Mouse (Mus musculus) neural tube, embryonic 14.5 days (tissue): ENCODE measurements around the gene H2-Ke6. TPM values are rescaled to one million over a fixed set of nuclear protein-coding genes. Genes with fewer than 3 reads are reported as not detected.
A peak's percentile ranks its signal among the peaks of the same experiment; 100 is the strongest.

Experiments
- ATAC-seq: fragments of 200-750 bp; cut with Nextera tagmentation; 2 replicates; pipeline ENCODE4 v1.8.0; 2017; ENCODE audit warnings: low read depth, mild to moderate bottlenecking, moderate TSS enrichment, moderate library complexity
- H3K27ac ChIP-seq: fragments of 300-500 bp; sonication (generic); 2 replicates; pipeline ENCODE4 v1.5.1; 2014; ENCODE audit warnings: low read depth, mild to moderate bottlenecking, control low read depth, low read length, moderate library complexity, mixed read lengths
- H3K27me3 ChIP-seq: fragments of 300-500 bp; sonication (generic); 2 replicates; pipeline ENCODE4 v1.6.1; 2014; ENCODE audit warnings: low read length; ENCODE audit not compliant: control insufficient read depth, insufficient read depth
- H3K36me3 ChIP-seq: fragments of 300-500 bp; sonication (generic); 2 replicates; pipeline ENCODE4 v1.6.1; 2014; ENCODE audit warnings: low read length, mixed read lengths; ENCODE audit not compliant: control insufficient read depth, insufficient read depth
- H3K4me1 ChIP-seq: fragments of 300-500 bp; sonication (generic); 2 replicates; pipeline ENCODE4 v1.6.1; 2014; ENCODE audit warnings: low read length; ENCODE audit not compliant: control insufficient read depth, insufficient read depth
- H3K4me2 ChIP-seq: fragments of 300-500 bp; sonication (generic); 2 replicates; pipeline ENCODE4 v1.6.1; 2014; ENCODE audit warnings: mild to moderate bottlenecking, low read depth, low read length, control low read depth
- H3K4me3 ChIP-seq: fragments of 300-500 bp; sonication (generic); 2 replicates; pipeline ENCODE4 v1.5.1; 2014; ENCODE audit warnings: low read depth, low read length, control low read depth, mixed read lengths
- H3K9ac ChIP-seq: fragments of 300-500 bp; sonication (generic); replicated peaks from 2 replicates; pipeline ENCODE4 v1.6.1; 2014; ENCODE audit warnings: low read depth, mild to moderate bottlenecking, control low read depth, low read length, mixed read lengths
- H3K9me3 ChIP-seq: fragments of 300-500 bp; sonication (generic); 2 replicates; pipeline ENCODE4 v1.6.1; 2016; ENCODE audit warnings: low read length; ENCODE audit not compliant: control insufficient read depth
- WGBS: fragments of 180-500 bp; shearing (Covaris S2); extraction: QIAGEN DNeasy Blood & Tissue Kit; methylation state at CpG from one replicate; pipeline ENCODE4 v1.1.7; 2014; 5-methylcytosine and 5-hydroxymethylcytosine counted together
- polyA plus RNA-seq: library from polyadenylated mRNA; unstranded; fragments of >200 nt; fragmentation: Nextera tagmentation; extraction: Ambion mirVana; gene quantifications from 2 replicates; pipeline ENCODE4 v1.2.1, GENCODE M21; 2014

H2-Ke6 gene
- polyA plus RNA-seq, result 70.1 and 72.1 TPM in 2 replicates

DNA sequence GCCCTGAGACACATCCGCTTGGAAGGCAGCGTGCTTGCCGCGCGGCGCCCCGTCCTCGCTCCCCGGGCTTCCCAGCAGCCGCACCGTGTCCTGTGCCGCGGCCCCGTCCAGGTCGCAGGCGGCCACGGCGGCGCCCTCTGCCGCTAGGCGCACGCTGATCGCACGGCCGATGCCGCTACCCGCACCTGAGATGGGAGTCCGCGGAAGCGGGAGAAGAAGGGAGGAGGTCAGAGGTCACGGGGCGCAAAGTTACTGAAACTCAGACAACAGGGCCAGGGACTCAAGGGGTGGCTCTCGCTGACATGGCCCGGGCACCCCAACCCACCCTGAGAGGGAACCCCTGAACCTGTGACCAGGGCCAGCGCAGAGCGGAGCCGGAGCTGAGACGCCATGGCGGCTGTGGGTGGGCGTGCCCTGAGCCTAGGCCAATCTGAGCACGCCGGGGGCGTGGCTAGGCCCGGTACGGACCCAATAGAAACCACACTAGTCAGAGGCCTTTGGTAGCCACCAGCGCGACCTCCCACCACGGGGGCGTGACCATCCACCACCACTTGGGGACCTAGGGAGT, at the start of gene H2-Ke6:
Gene H2-Ke6, minus strand, starts transcription at position 405 of the 568 bp plus-strand sequence.
- peak within 1 kb of the TSS; percentile 78 for H3K9ac ChIP-seq
- H3K4me3 ChIP-seq, result peak within 1 kb of the TSS; percentile 49
- peak within 1 kb of the TSS; percentile 83 for H3K27ac ChIP-seq
- peaks cover 12% of the 10 kb centered on the region for H3K36me3 ChIP-seq
- under 1% methylated on average over 49 of the region's 49 CpGs for whole genome bisulfite sequencing
- H3K4me1 ChIP-seq, result peaks cover 56% of the 10 kb centered on the region
- peak within 1 kb of the TSS; percentile 93 for H3K4me2 ChIP-seq
- H3K27me3 ChIP-seq, result no peaks in the 10 kb centered on the region
- ATAC-seq, result peak; percentile 65
- H3K9me3 ChIP-seq, result no peaks in the 10 kb centered on the region

DNA sequence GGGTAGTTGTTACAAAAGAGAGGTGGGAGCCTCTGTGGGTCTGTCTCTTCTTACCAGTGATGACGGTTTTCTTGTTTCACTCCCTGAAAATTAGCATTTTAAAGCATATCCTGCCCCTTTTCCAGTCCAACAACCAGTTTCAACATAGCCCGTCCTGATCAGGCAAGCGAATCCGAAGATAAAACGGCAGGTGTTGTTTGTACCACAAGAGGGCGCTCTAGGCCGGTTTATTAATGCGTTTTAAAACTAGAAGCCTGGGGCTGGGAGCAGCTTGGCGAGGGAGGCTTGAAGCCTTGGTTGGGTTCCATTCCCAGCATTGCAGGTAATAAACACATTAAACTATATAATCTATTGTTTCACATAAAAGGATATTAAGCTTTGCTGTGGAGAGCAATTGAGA, 49.7 kb upstream of the H2-Ke6 start:
- Histone ChIP-seq H3K27ac (no peak overlapping the region), H3K27me3 (no peaks in the 10 kb centered on the region), H3K36me3 (no peaks in the 10 kb centered on the region), H3K4me1 (no peaks in the 10 kb centered on the region), H3K4me3 (no peak overlapping the region), H3K4me2 (no peak overlapping the region), H3K9me3 (no peaks in the 10 kb centered on the region), H3K9ac (no peak overlapping the region)
- no peak for ATAC-seq
- under 1% methylated on average over 9 of the region's 9 CpGs for WGBS

DNA sequence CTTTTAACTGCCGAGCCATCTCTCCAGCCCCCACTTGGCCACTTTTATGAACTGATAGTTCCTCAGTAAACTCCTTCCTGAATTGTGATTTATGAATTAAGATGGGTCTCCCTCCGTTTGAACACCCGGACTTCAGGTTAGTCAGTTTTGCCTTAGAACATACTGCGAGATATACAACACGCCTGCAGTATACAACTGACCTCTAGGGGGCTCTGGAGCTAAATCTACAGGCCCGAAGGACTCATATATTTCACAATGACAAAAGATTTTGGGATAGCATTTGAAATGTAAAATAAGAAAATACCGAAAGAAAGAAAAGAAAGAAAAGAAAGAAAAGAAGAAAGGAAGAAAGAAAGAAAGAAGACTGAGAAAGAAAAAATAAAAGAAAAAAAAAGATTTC, 47.4 kb upstream of the H2-Ke6 start:
- Histone ChIP-seq H3K27me3 (no peaks in the 10 kb centered on the region), H3K4me2 (no peak overlapping the region), H3K9ac (no peak overlapping the region), H3K27ac (no peak overlapping the region), H3K4me1 (no peaks in the 10 kb centered on the region), H3K9me3 (no peaks in the 10 kb centered on the region), H3K4me3 (no peak overlapping the region), H3K36me3 (no peaks in the 10 kb centered on the region)
- 49% methylated on average over 7 of the region's 7 CpGs for WGBS
- ATAC-seq, result no peak

DNA sequence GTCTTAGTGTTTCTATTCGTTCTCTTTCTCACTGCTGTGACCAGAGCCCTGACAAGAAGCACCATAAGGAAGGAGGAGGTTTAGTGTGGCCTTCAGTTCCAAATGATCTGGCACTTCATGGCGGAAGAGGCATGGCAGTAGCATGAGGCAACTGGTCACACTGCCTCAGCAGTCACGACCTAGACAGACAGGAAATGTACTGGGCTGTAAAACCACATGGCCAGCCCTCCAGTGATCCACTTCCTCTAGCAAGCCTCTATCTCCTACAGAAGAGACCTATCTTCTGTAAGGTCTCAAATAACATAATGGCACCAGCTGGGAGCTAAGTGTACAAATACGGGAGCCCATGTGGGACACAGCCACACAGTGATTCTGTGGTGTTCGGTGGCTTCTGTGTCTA, 44.2 kb upstream of the H2-Ke6 start:
- Histone ChIP-seq H3K4me3 (no peak overlapping the region), H3K27ac (no peak overlapping the region), H3K36me3 (no peaks in the 10 kb centered on the region), H3K9me3 (no peaks in the 10 kb centered on the region), H3K9ac (no peak overlapping the region), H3K4me2 (no peak overlapping the region), H3K27me3 (no peaks in the 10 kb centered on the region), H3K4me1 (no peaks in the 10 kb centered on the region)
- ATAC-seq, result no peak
- 72% methylated on average over 5 of the region's 5 CpGs for WGBS

DNA sequence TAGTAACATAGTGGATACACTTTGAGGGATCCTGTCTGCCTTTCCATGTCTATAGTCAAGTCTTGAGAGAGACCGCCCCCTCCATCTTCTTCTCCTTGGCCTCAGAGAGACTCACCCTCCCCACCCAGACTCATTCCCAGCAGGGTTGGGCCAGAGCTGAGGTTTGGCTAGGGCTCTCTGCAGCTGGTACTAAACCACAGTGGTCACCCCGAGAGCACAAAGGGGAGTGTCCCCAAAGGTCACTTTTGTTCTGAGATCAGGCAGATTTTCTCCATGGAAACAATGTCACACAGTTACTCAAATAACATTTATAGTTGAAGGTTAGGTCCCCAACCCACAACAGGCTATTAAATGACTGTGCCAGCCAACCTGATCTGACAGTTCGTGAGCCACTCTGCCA, 41.0 kb upstream of the H2-Ke6 start:
- H3K9ac ChIP-seq, result no peak overlapping the region
- ATAC-seq, result no peak

DNA sequence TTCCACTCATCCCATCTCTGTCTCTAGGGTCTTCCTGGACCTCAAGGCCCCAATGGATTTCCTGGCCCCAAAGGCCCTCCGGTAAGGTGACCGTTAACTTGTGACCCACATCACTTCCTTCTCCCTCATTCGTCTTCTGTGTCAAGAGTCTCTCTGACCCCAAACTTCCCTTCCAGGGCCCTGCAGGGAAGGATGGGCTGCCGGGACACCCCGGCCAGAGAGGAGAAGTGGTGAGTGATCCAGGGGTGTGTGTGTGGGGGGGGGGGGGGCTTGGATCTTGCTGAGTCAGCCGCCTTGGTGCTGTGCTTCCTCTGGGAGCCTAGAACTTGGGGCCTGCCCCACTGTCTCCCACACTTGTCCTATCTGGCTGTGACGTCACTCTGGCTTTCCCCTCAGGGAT, 29.4 kb upstream of the H2-Ke6 start:
- Histone ChIP-seq H3K9ac (no peak overlapping the region), H3K36me3 (no peaks in the 10 kb centered on the region), H3K27me3 (no peaks in the 10 kb centered on the region), H3K27ac (no peak overlapping the region), H3K4me1 (no peaks in the 10 kb centered on the region), H3K9me3 (no peaks in the 10 kb centered on the region), H3K4me2 (no peak overlapping the region), H3K4me3 (no peak overlapping the region)
- ATAC-seq, result no peak
- WGBS, result 82% methylated on average over 6 of the region's 7 CpGs

More for the DNA sequence above, 41.0 kb upstream of the H2-Ke6 start:
- H3K4me3 ChIP-seq, result no peak overlapping the region
- H3K4me2 ChIP-seq, result no peak overlapping the region
- H3K27ac ChIP-seq, result no peak overlapping the region
- H3K36me3 ChIP-seq, result no peaks in the 10 kb centered on the region
- H3K4me1 ChIP-seq, result no peaks in the 10 kb centered on the region
- WGBS, result 51% methylated on average over 3 of the region's 3 CpGs
- no peaks in the 10 kb centered on the region for H3K27me3 ChIP-seq
- H3K9me3 ChIP-seq, result no peaks in the 10 kb centered on the region

DNA sequence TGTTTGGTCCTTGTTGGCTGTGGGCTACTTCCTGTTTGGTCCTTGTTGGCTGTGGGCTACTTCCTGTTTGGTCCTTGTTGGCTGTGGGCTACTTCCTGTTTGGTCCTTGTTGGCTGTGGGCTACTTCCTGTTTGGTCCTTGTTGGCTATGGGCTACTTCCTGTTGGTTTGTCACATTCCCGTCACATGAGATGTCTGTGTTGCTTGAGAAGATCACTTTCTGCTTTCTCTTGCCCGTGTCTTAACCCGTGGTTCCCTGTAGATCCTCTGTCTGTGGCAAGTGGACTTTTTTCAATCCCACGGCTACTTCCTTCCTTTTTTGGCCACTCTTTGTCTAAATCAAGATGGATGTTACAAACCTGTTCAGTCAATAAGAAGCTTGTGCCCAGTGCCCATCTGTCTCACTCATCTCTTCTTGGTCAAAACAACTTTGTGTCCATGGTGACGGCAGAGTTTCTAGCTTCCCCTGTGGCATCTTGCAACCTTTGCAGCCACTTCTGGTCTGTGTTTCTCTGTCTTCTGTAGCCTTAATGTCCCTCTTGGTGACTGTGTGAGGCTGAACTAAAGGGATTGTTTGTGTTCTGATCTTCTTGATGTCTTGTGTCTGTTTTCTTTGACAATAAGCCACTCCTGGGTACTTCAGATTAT, 19.7 kb upstream of the H2-Ke6 start:
- Histone ChIP-seq H3K4me1 (no peaks in the 10 kb centered on the region), H3K9ac (no peak overlapping the region), H3K27me3 (no peaks in the 10 kb centered on the region), H3K36me3 (no peaks in the 10 kb centered on the region), H3K4me2 (no peak overlapping the region), H3K27ac (no peak overlapping the region), H3K4me3 (no peak overlapping the region), H3K9me3 (no peaks in the 10 kb centered on the region)
- no peak for ATAC-seq
- WGBS, result 93% methylated on average over 5 of the region's 5 CpGs

DNA sequence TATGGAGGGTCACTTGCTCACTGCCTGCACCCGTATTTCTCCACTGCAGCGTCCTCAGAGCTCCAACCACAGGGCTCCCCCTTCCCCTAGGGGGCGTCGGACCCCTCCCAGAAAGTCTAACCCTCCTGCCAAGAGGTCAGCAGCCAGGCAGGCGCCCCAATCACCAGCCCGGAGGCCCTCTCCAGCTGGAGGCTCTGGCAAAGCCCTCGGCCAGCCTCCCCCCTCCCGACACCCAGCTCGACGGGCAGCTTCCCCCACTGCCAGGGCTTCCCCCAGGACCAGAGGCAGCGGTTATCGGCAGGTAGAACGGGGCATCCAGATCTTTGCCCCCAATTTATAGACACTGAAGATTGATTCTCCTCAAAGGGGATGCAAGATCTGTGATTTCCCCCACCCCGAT, 18.1 kb upstream of the H2-Ke6 start:
- H3K4me1 ChIP-seq, result no peaks in the 10 kb centered on the region
- no peak overlapping the region for H3K9ac ChIP-seq
- H3K4me3 ChIP-seq, result no peak overlapping the region
- WGBS, result 85% methylated on average over 14 of the region's 14 CpGs
- no peak for ATAC-seq
- H3K36me3 ChIP-seq, result no peaks in the 10 kb centered on the region
- H3K27ac ChIP-seq, result no peak overlapping the region
- no peaks in the 10 kb centered on the region for H3K9me3 ChIP-seq
- no peak overlapping the region for H3K4me2 ChIP-seq
- no peaks in the 10 kb centered on the region for H3K27me3 ChIP-seq

DNA sequence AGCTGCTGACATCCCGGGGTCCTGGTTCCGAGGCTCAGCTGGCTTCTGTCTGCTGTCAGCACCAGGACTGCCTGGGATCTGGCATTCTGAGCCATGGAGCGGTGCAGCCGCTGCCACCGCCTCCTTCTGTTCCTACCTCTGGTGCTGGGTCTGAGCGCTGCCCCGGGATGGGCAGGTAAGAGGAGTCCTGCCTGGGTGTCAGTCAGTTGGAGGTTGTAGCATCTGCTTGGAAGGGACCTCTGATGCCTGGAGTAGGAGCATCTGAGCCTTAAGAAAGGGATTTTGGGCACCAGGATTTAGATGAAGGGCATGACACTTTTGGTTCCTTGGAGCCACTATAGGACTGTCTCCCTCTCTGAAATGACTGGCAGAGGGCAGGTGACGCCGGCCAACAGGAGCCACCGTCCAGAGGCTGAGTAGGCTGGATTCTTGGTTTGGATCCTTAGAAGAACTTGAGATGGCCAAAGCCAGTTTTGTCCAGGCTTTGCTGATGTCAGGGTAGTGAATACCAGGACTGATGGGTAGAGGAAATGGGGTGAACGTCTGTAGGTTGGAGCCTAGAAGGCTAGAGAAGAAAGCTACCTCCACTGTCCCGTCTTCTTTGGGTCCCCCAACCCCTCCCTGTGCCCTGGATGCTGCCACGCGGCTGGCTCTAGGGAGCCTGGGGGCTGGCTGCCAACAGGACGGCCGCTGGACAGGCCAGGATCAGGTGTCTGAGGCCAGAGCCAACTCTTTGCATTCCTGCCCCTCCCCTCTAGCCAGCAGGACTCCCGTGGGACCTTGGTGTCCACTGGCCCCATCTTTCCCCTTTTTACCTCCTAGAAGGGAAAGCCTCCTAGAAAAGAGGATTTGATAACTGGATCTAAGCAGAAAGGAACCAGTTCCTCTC, 11.9 kb upstream of the H2-Ke6 start:
- 0 out of 2 replicates have a peak overlapping the region, but pooled peaks have one; percentile 22 for H3K27ac ChIP-seq
- H3K9me3 ChIP-seq, result no peaks in the 10 kb centered on the region
- H3K4me2 ChIP-seq, result peak overlapping the region; percentile 50
- H3K4me1 ChIP-seq, result peaks cover 16% of the 10 kb centered on the region
- H3K36me3 ChIP-seq, result peaks cover 22% of the 10 kb centered on the region; the same call in 1 of the 2 replicates
- peak overlapping the region; percentile 20; the same call in 1 of the 2 replicates for H3K4me3 ChIP-seq
- 30% methylated on average over 17 of the region's 17 CpGs for WGBS
- no peaks in the 10 kb centered on the region for H3K27me3 ChIP-seq
- peak overlapping the region; percentile 46 for H3K9ac ChIP-seq
- ATAC-seq, result peak; percentile 24; the same call in 1 of the 2 replicates
